29 mouse cellular contexts compared by ENCODE assay signal in genomic region chr9:30662456-30662855, GRCm38 (mm10).
DNase-seq lines count a peak whose midpoint lies in the region; ATAC-seq lines count a peak whose summit lies in the region.
"Had no signal": no experiment of that assay in that cellular context is flagged by ENCODE, and none has a peak within 500 bp of the region (broad histone marks: within the 10 kb centered on the region; RNA-seq: fewer than 3 reads in every experiment).

No protein-coding gene starts in this region.

- no peak overlapping the region for H3K27ac ChIP-seq in kidney, embryonic 15.5 days
- H3K27ac ChIP-seq: embryonic facial prominence, embryonic 13.5 days; forebrain, embryonic 10.5 days; forebrain, embryonic 15.5 days; heart, embryonic 15.5 days; hindbrain, embryonic 14.5 days; limb, embryonic 13.5 days; macrophage; midbrain, embryonic 13.5 days; neural tube, embryonic 15.5 days had no signal

- H3K9ac ChIP-seq in kidney, embryonic 15.5 days = no peak overlapping the region
- H3K9ac ChIP-seq: embryonic facial prominence, embryonic 13.5 days; forebrain, embryonic 15.5 days; heart, embryonic 15.5 days; hindbrain, embryonic 14.5 days; limb, embryonic 13.5 days; midbrain, embryonic 13.5 days; neural tube, embryonic 15.5 days had no signal

- peaks cover 9% of the 10 kb centered on the region for H3K9me3 ChIP-seq in kidney, embryonic 15.5 days (replicated peaks)
- H3K9me3 ChIP-seq: heart, embryonic 15.5 days had no signal

- 93% methylated on average over 6 of the region's 6 CpGs for WGBS in kidney, embryonic 15.5 days

- no peaks in the 10 kb centered on the region for H3K4me1 ChIP-seq in kidney, embryonic 15.5 days
- H3K4me1 ChIP-seq: embryonic facial prominence, embryonic 13.5 days; forebrain, embryonic 10.5 days; forebrain, embryonic 15.5 days; heart, embryonic 15.5 days; limb, embryonic 13.5 days; midbrain, embryonic 13.5 days; neural tube, embryonic 15.5 days had no signal

- ATAC-seq in kidney, embryonic 15.5 days (replicated peaks; ENCODE audit: low FRiP score) = no peak
- ATAC-seq: activated CD4-positive, CD25-positive, alpha-beta regulatory T cell, adult 4 months; forebrain, embryonic 15.5 days; intestine, postnatal 0 days; midbrain, embryonic 13.5 days had no signal

- H3K27me3 ChIP-seq in kidney, embryonic 15.5 days = no peaks in the 10 kb centered on the region
- H3K27me3 ChIP-seq: CH12.LX; embryonic facial prominence, embryonic 13.5 days; forebrain, embryonic 15.5 days; heart, embryonic 15.5 days; limb, embryonic 13.5 days; midbrain, embryonic 13.5 days; neural tube, embryonic 15.5 days had no signal

- H3K36me3 ChIP-seq in kidney, embryonic 15.5 days = no peaks in the 10 kb centered on the region
- H3K36me3 ChIP-seq: embryonic facial prominence, embryonic 13.5 days; forebrain, embryonic 10.5 days; forebrain, embryonic 15.5 days; heart, embryonic 15.5 days; limb, embryonic 13.5 days; midbrain, embryonic 13.5 days; neural tube, embryonic 15.5 days had no signal

- H3K4me3 ChIP-seq in kidney, embryonic 15.5 days (replicated peaks) = no peak overlapping the region
- H3K4me3 ChIP-seq: embryonic facial prominence, embryonic 13.5 days; forebrain, embryonic 10.5 days; forebrain, embryonic 15.5 days; heart, embryonic 15.5 days; limb, embryonic 13.5 days; midbrain, embryonic 13.5 days; neural tube, embryonic 15.5 days had no signal

- peak; percentile 81 for DNase-seq in heart, adult 11 months
- no peak for DNase-seq in heart, adult 9 months (ENCODE audit: low spot score in 2 of 2)
- DNase-seq in kidney, adult 18-20 months = peak; percentile 4
- peak; percentile 49 for DNase-seq in kidney, postnatal 14 days
- DNase-seq in lung, postnatal 25 days (ENCODE audit: low spot score) = peak; percentile 14
- DNase-seq in left cerebral cortex, postnatal 10 days (ENCODE audit: extremely low spot score in 1 of 2, low spot score in 2 of 2) = no peak
- no peak for DNase-seq in retina, postnatal 1 day
- DNase-seq: adrenal gland, adult 2 months; adrenal gland, postnatal 36 days; cerebellum, adult 18-20 months; cerebellum, postnatal 10 days; gastrocnemius, postnatal 25 days; heart, adult 18-20 months; right cerebral cortex, postnatal 25 days; thymus, postnatal 36 days had no signal

- H3K4me2 ChIP-seq in kidney, embryonic 15.5 days = no peak overlapping the region
- H3K4me2 ChIP-seq: embryonic facial prominence, embryonic 13.5 days; forebrain, embryonic 15.5 days; heart, embryonic 15.5 days; hindbrain, embryonic 14.5 days; limb, embryonic 13.5 days; liver, embryonic 11.5 days; midbrain, embryonic 13.5 days; neural tube, embryonic 15.5 days had no signal

- intact Hi-C loops in left cerebral cortex, postnatal 10 days (cut with DNase I) = no loop called here

Comparison
In these comparisons a context has a peak if more than half of its experiments do, and no peak if none do; other contexts are left out.
1. DNase-seq: peak in heart, adult 11 months (single experiment), kidney, adult 18-20 months (single experiment), kidney, postnatal 14 days (single experiment) and lung, postnatal 25 days (single experiment); none in heart, adult 9 months (0 of 2), left cerebral cortex, postnatal 10 days (0 of 2) and retina, postnatal 1 day (single experiment).